Mouse (Mus musculus): ENCODE results near the gene Msmb.

DNA sequence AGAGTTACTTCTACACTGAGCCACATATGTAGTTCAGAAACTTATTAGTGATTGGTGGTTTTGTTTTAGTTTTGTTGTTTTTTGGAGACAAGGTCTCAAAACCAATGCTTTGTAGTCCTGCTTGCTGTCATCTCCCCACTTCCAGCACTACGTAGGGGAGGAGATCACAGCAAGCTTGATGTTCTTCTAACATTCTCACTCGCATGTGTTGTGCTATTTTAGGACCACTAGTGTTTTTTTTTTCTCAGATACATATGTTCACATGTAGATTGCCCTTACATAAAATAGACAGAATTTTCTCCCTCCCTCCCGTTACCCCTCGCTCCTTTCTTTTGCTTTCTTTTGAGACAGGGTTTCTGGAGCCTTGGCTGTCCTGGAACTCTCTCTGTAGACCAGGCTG is 28.3 kb downstream of the Msmb start:
- TF ChIP-seq POLR2A (IDR thresholded peaks at IDR 0.05; ENCODE audit: low read depth, low read length): no peak
- no peak for TF ChIP-seq CTCF (IDR thresholded peaks at IDR 0.05; ENCODE audit: borderline replicate concordance, insufficient read depth, low read length)
